Mouse (Mus musculus): Measurements from ENCODE around the gene Zfp882. TPM values are rescaled to one million over a fixed set of nuclear protein-coding genes. Genes with fewer than 3 reads are reported as not detected.
"Not testable (repeated sequence)": the region's sequence is repeated elsewhere in the genome, so short reads cannot be mapped to it uniquely, and the experiment has no call there.

The Zfp882 gene
- 8.4 TPM in 2 replicates for polyA plus RNA-seq (2016; fragmentation: Nextera tagmentation; extraction: Ambion mirVana)

DNA sequence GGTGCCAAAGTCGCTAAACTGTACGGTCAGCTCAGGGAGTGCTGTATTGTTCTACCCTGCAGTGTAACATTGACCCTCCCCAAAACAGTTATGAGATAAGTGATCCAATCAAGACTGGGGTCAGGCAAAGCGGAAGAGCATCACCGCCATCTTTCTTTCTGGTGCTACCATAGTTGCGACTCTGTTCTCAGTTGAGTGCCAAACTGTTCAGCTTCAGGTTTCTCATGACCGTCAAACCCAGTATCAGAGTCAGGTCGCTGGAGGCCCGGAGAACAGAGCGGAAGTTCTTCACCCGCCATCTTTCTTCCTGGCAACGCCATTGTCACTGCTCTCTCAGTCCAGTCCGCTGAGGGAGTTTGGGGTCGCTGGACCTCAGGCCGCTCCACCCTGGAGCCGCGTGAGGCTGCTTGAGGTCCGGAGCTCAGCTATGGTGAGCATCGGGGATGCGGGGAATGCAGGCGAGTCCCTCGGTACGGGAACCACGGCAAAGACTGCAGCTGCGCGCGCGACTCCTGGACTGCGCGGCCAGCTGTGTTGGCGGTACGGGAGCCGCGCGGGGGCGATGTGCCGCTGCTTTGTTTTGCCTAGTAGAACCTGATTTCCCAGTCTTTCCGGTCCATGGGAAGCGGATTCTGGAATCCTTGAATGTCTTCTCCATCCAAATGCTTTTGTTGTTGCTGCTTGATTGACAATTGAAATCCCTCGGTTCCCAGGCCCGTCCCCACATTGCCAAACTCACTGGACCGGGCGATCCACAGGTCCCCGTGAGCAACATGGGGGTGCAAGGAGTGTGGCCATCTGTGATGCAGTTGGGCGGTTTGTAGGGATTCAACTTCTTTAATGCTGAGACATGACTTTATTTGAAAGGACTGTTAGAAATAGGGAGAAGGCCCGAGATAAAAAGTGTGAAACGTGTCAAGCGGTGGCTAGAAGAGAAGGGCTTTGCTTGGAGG, at the start of gene Zfp882, which contains the start of gene Zfp617:
TSS of gene Zfp882 (plus strand) at position 300 of the 953 bp plus-strand sequence.
TSS of gene Zfp617 (plus strand) at position 327 of the 953 bp plus-strand sequence.
- peak within 1 kb of the TSS; percentile 99 for H3K27ac ChIP-seq (replicated peaks)
- H3K4me3 ChIP-seq = peak within 1 kb of the TSS; percentile 77
- peaks cover 4% of the 10 kb centered on the region; the same call in 1 of the 2 replicates for H3K4me1 ChIP-seq
- H3K9me3 ChIP-seq = no peaks in the 10 kb centered on the region
- peaks cover 9% of the 10 kb centered on the region for H3K36me3 ChIP-seq (replicated peaks)
- DNase-seq (ENCODE audit: low spot score) = peak; percentile 89
- H3K27me3 ChIP-seq (replicated peaks; ENCODE audit: low read depth, poor library complexity, severe bottlenecking) = no peaks in the 10 kb centered on the region
- 5% methylated on average over 47 of the region's 47 CpGs for WGBS

DNA sequence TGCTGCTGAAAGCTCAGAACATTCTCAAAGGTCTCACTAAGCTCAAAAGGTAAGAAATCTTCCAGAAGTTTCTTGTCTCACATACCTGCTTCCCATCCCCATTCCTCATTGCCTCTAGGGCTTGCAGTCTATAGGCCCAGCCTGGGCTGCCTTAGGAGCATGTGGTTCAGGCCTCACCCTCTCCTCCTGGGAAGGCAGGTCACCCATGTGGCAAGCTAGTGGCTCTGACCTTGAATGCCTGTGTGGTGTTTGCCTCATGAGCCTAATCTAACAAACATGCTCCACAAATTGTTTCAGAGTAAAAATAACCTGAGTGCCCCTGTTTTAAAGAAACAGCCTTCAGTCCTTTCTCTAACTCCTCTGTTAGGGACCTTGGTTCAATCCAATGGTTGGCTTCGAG, 46.9 kb upstream of the Zfp882 start:
- DNase-seq (ENCODE audit: low spot score); H3K4me3 ChIP-seq; H3K36me3 ChIP-seq (replicated peaks); H3K9me3 ChIP-seq; H3K27ac ChIP-seq (replicated peaks); H3K4me1 ChIP-seq; H3K27me3 ChIP-seq (replicated peaks; ENCODE audit: low read depth, poor library complexity, severe bottlenecking): not testable (repeated sequence)
- 65% methylated on average over 1 of the region's 1 CpGs for WGBS

DNA sequence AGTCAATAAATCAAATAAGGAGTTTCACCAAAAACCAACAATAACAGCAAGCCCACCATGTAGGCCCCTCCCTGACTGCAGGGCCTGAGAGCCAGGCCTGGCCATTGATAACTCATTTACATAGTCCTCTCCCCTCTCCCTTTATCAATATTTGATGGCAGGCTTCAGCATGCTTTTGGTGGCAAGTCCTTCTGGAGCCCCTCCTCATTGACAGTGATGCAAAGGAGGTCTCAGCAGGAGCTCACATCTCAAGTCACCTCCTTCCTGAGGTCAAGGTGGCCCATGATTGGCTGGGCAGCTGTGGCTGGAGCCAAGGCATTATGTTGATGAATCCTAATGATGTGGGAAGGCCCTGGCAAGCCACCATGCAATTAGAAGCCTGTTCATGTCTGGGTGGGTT, 46.4 kb upstream of the Zfp882 start:
- H3K4me1 ChIP-seq; H3K4me3 ChIP-seq; H3K36me3 ChIP-seq (replicated peaks); DNase-seq (ENCODE audit: low spot score); H3K9me3 ChIP-seq; H3K27ac ChIP-seq (replicated peaks); H3K27me3 ChIP-seq (replicated peaks; ENCODE audit: low read depth, poor library complexity, severe bottlenecking): not testable (repeated sequence)

DNA sequence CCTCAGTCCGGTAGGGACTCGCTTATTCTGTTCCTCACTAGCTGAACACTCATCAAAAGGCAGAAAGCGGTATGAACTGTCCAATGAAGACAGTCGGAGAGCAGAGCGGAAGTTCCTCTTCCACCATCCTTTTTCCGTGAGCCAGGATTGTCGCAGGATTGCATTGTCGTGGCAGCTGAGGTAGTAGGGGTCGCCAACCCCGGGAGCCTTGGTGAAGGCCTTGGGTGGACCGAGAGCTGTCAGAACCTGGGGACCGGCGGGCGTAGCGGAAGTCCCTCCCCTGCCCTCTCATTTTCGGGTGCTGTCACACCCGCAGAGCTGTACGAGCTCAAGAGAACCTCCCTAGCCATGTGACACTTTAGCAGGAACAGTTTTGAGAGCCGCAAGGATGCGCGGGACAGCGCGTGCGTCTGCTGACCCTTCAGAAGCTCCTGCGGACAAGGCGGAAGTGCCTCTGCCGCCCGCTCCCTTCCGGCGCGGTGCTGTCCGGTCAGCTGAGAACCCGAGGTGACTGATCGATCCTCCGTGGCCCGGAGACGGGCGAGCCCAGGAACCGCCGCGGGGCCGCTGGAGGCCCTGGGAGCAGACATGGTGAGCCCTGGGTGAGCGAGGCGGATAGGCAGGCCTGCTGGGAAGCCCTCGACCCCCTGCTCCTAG, 26.7 kb upstream of the Zfp882 start, which contains the start of gene Zfp709:
TSS of gene Zfp709 (plus strand) at position 402 of the 657 bp plus-strand sequence.
- Histone ChIP-seq H3K36me3 (replicated peaks) (peaks cover 24% of the 10 kb centered on the region), H3K4me3 (peak within 1 kb of the TSS; percentile 83), H3K27me3 (replicated peaks; ENCODE audit: low read depth, poor library complexity, severe bottlenecking) (peaks cover 7% of the 10 kb centered on the region), H3K4me1 (peaks cover 10% of the 10 kb centered on the region), H3K27ac (replicated peaks) (peak within 1 kb of the TSS; percentile 91), H3K9me3 (peaks cover 23% of the 10 kb centered on the region)
- peak; percentile 75 for DNase-seq (ENCODE audit: low spot score)
- WGBS = 7% methylated on average over 45 of the region's 45 CpGs

DNA sequence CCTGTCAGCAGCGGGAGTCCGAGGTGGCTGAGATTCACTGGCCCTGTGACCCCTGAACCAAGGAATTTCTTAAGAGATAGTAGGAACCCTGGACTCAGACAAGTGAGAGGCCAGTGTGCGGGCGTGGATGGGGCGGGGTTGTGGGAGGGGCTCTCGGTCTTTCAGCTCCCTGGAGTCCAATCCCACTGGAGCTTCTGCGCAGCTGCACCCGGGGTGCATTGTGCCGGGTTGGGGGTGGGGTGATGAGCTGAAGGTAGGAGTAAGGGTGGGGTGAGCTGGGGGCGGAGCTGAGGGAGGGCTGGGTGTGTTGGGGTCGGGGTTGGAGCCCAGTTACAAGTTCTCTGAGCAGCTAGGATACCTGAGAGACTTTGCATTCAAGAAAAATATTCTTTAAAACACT, 7.7 kb upstream of the Zfp882 start:
- WGBS = 43% methylated on average over 11 of the region's 11 CpGs
- not testable (repeated sequence) for H3K4me3 ChIP-seq; H3K4me1 ChIP-seq; DNase-seq (ENCODE audit: low spot score); H3K36me3 ChIP-seq (replicated peaks); H3K27me3 ChIP-seq (replicated peaks; ENCODE audit: low read depth, poor library complexity, severe bottlenecking); H3K9me3 ChIP-seq; H3K27ac ChIP-seq (replicated peaks)

DNA sequence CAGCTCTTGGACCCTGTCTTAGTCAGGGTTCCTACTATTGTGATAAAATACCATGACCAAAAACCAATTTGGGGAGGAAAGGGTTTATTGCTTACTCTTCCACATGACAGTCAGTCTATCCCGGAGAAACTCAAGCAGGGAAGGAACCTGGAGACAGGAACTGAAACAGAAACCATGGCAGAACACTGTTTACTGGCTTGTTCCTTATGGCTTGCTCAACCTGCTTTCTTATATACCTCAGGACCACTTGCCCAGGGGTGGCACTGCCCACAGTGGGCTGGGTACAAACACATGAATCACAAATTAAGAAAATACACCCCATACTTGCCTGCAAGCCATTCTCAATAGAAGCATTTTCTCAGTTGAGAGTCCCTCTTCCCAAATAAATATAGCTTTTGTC, 5.3 kb upstream of the Zfp882 start:
- H3K27me3 ChIP-seq (replicated peaks; ENCODE audit: low read depth, poor library complexity, severe bottlenecking); DNase-seq (ENCODE audit: low spot score); H3K27ac ChIP-seq (replicated peaks); H3K4me3 ChIP-seq; H3K9me3 ChIP-seq; H3K36me3 ChIP-seq (replicated peaks); H3K4me1 ChIP-seq: not testable (repeated sequence)
- 83% methylated on average over 1 of the region's 1 CpGs for WGBS

DNA sequence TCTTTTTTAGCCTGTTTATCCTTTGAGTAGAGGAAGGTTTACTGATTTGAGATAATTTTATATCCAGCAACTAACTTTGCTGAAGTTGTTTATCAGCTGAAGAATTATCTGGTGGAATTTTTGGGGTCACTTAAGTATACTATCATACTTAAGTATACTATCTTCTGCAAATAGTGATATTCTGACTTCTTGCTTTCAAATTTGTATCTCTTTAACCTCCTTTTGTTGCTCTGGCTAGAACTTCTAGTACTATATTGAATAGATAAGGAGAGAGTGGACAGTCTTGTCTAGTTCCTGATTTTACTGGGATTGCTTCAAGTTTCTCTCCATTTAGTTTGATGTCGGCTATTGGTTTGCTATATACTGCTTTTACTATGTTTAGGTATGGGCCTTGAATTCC, 1.6 kb upstream of the Zfp882 start:
- H3K4me3 ChIP-seq = no peak overlapping the region
- no peaks in the 10 kb centered on the region for H3K36me3 ChIP-seq (replicated peaks)
- peaks cover 4% of the 10 kb centered on the region; the same call in 1 of the 2 replicates for H3K4me1 ChIP-seq
- no peaks in the 10 kb centered on the region; the same call in 1 of the 2 replicates for H3K9me3 ChIP-seq
- no peak overlapping the region for H3K27ac ChIP-seq (replicated peaks)
- DNase-seq (ENCODE audit: low spot score) = no peak
- no peaks in the 10 kb centered on the region for H3K27me3 ChIP-seq (replicated peaks; ENCODE audit: low read depth, poor library complexity, severe bottlenecking)
- WGBS = 98% methylated on average over 1 of the region's 1 CpGs

DNA sequence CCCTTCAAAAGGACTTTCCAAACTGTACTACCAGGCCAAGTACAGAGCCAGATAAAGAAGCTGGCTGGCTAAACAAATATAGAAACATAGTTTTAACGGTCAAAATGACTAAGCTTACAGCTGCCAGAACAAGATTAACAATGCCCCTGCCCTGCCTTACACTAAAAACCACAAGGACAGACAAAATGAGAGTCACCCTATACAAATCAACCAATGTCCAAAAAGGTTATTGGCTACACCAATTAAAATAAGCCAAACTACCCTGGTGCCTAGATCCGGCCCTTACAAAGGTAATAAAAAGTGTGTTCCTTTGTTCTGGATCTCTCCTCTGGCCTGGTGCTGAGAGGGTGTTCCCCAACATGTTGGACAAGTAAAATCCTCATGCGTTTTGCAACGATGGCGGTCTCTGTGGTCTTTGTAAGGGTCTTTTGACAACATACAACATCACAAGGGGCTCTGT, 580 bp upstream of the Zfp882 start:
- H3K27ac ChIP-seq (replicated peaks) = peak overlapping the region; percentile 99
- H3K4me3 ChIP-seq = peak overlapping the region; percentile 77
- no peaks in the 10 kb centered on the region for H3K27me3 ChIP-seq (replicated peaks; ENCODE audit: low read depth, poor library complexity, severe bottlenecking)
- WGBS = 95% methylated on average over 5 of the region's 5 CpGs
- peaks cover 3% of the 10 kb centered on the region; the same call in 1 of the 2 replicates for H3K36me3 ChIP-seq (replicated peaks)
- peaks cover 4% of the 10 kb centered on the region; the same call in 1 of the 2 replicates for H3K4me1 ChIP-seq
- H3K9me3 ChIP-seq = no peaks in the 10 kb centered on the region
- DNase-seq (ENCODE audit: low spot score) = no peak

DNA sequence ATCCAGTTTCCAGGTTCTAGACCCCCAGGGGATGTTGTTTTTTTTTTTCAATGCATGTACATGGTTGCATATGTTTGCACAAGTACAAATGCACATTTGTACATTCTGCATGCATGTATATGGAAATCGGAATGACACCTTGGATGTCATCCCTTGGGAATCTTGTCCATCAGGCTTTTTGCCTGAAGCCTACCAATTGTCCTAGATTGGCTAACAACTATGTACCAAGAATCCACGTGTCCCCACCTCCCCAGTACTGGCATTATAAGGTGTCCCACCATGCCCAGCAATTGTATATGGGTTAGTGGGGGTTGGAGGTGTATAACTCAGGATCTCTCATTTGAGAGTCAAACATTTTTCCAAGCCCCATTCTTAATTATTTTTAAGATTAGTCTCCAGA, 3.9 kb downstream of the Zfp882 start:
- Histone ChIP-seq H3K4me1 (peaks cover 4% of the 10 kb centered on the region; the same call in 1 of the 2 replicates), H3K4me3 (no peak overlapping the region), H3K9me3 (0 out of 2 replicates have a peak, but pooled peaks cover 2% of the 10 kb centered on the region), H3K27ac (replicated peaks) (no peak overlapping the region), H3K27me3 (replicated peaks; ENCODE audit: low read depth, poor library complexity, severe bottlenecking) (no peaks in the 10 kb centered on the region), H3K36me3 (replicated peaks) (peaks cover 43% of the 10 kb centered on the region)
- DNase-seq (ENCODE audit: low spot score) = no peak
- WGBS = 81% methylated on average over 2 of the region's 2 CpGs

DNA sequence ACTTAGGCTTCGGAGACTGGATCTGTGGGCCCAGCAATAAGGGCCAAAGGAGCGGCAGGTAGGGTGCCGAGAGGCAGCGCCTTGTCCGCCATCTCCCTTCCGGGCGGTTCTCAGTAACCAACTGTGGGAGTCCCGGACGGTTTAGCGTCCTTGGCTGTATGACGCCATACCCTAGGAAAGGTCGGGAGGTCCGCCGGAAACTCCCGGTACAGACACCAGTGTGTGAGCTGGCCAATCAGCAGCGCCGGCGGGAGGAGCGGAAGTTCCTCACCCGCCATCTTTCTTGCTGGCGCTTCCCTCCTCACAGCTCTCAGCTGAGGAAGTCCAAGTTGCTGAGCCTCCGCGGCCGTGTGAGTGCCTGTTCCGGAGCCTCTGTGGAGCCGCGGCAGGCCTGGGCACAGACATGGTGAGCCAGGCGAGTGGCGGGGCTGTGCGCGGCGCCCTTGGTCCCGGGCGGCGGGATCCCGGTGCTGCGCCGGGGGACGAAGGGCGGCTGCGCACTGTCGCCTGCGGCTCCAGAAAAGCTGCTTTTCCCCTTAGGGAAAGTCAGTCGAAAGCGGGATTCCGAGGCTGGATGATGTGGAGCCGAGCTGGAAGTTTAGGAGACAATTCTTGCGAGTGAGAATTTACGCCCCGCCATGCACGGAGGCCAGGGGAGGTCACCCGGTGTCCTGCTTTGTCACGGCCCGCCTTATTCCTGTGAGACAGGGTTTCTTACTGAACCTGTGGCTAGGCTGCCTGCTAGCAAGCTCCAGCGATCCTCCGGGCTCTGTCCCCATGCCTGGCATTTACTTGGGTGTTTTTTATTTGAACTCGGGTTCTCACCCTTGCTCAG, 14.4 kb downstream of the Zfp882 start:
- Histone ChIP-seq H3K27ac (replicated peaks) (peak overlapping the region; percentile 96), H3K27me3 (replicated peaks; ENCODE audit: low read depth, poor library complexity, severe bottlenecking) (no peaks in the 10 kb centered on the region), H3K4me3 (peak overlapping the region; percentile 70), H3K9me3 (no peaks in the 10 kb centered on the region), H3K36me3 (replicated peaks) (peaks cover 39% of the 10 kb centered on the region), H3K4me1 (peaks cover 6% of the 10 kb centered on the region)
- WGBS = under 1% methylated on average over 57 of the region's 57 CpGs
- peak; percentile 96 for DNase-seq (ENCODE audit: low spot score)

DNA sequence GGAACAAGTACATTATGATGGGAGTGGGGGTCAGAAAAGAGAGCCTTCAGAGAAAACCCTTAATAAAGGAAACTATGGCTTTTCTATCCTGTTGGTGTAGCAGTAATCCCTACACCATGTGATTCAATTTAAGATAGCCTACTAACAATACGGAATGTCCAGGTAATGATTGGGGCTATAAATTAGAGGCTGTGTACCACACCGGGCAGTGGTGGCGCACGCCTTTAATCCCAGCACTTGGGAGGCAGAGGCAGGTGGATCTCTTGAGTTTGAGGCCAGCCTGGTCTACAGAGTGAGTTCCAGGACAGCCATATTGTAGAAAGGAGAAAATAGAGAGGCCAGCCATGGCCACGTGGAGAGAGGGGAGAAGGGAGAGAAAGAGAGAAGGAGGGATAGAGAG, 17.4 kb downstream of the Zfp882 start:
- H3K9me3 ChIP-seq = no peaks in the 10 kb centered on the region
- H3K27me3 ChIP-seq (replicated peaks; ENCODE audit: low read depth, poor library complexity, severe bottlenecking) = no peaks in the 10 kb centered on the region
- no peak overlapping the region for H3K27ac ChIP-seq (replicated peaks)
- no peak for DNase-seq (ENCODE audit: low spot score)
- H3K4me1 ChIP-seq = peaks cover 6% of the 10 kb centered on the region
- peaks cover 56% of the 10 kb centered on the region for H3K36me3 ChIP-seq (replicated peaks)
- no peak overlapping the region for H3K4me3 ChIP-seq
- 96% methylated on average over 5 of the region's 5 CpGs for WGBS

DNA sequence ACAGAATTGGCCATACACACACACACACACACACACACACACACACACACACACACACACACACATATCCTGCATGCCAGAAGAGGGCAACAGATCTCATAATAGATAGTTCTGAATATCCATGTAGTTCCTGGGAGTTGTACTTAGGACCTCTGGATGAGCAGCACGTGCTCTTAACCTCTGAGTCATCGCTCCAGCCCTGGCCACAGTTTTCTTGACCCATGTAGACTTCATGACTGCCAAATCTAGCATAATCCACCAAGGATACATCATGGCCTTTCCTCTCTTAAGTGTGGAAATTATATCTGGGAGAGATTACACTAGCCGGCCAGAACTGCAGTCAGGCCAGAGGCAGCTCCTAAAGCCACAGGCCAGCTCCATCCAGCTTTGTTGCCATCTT, 18.1 kb downstream of the Zfp882 start:
- Histone ChIP-seq H3K4me3 (no peak overlapping the region), H3K27me3 (replicated peaks; ENCODE audit: low read depth, poor library complexity, severe bottlenecking) (no peaks in the 10 kb centered on the region), H3K27ac (replicated peaks) (no peak overlapping the region), H3K9me3 (peaks cover 3% of the 10 kb centered on the region; the same call in 1 of the 2 replicates), H3K36me3 (replicated peaks) (peaks cover 63% of the 10 kb centered on the region), H3K4me1 (peaks cover 6% of the 10 kb centered on the region)
- no peak for DNase-seq (ENCODE audit: low spot score)
- 97% methylated on average over 3 of the region's 3 CpGs for WGBS
